Mouse (Mus musculus): Measurements from ENCODE around the gene Gm10282. TPM values are rescaled to one million over a fixed set of nuclear protein-coding genes. Genes with fewer than 3 reads are reported as not detected.

Gene Gm10282
- polyA plus RNA-seq (2015; fragmentation: Nextera tagmentation; extraction: Ambion mirVana), result 19.2 and 30.6 TPM in 2 replicates

- 72% methylated on average over 15 of the region's 16 CpGs for WGBS
- no peak for ATAC-seq (ENCODE audit: insufficient read depth, low FRiP score)
Measured at GRCm38 (mm10) chr8:72305210-72305905, at the start of gene Gm10282. Gene Gm10282 (minus strand): TSS chr8:72305260.

DNA sequence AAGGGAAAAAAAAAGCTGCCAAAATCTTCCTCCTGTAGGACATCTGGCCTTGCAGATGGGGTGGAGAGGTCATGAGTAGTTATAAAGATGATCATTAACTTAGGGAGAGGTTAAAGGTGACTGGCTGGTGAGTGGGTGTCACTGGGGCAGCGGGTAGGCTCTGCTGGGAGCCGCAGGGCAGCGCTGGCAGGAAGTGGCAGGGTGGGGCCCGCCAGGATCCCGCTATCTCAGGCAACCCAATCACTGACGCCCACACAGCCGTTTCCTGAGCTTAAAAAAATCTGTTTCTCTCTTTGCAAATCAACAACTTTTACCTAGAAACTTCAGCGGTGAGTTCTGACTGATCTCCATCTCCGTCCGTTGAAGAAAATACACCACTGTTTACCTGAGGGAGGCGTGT lies 49.2 kb upstream of the Gm10282 start:
- H3K27me3 ChIP-seq (ENCODE audit: control insufficient read depth, insufficient read depth, low read length), result no peaks in the 10 kb centered on the region
- H3K36me3 ChIP-seq (ENCODE audit: control insufficient read depth, insufficient read depth, low read length), result no peaks in the 10 kb centered on the region; the same call in 1 of the 2 replicates
- no peak for ATAC-seq (ENCODE audit: insufficient read depth, low FRiP score)
- no peaks in the 10 kb centered on the region; the same call in 1 of the 2 replicates for H3K4me1 ChIP-seq (ENCODE audit: control insufficient read depth, insufficient read depth, low read length)
- no peak overlapping the region for H3K4me2 ChIP-seq (ENCODE audit: low read depth, low read length)
- H3K4me3 ChIP-seq (replicated peaks; ENCODE audit: low read length), result no peak overlapping the region
- 66% methylated on average over 11 of the region's 11 CpGs for WGBS
- no peak overlapping the region for H3K27ac ChIP-seq (ENCODE audit: low read length)
- H3K9me3 ChIP-seq (replicated peaks; ENCODE audit: control insufficient read depth, low read length), result no peaks in the 10 kb centered on the region
- H3K9ac ChIP-seq (ENCODE audit: low read length), result no peak overlapping the region

More at GRCm38 (mm10) chr8:72305210-72305905, at the start of gene Gm10282:
- Histone ChIP-seq H3K27me3 (ENCODE audit: control insufficient read depth, insufficient read depth, low read length) (peaks cover 2% of the 10 kb centered on the region; the same call in 1 of the 2 replicates), H3K27ac (ENCODE audit: low read length) (no peak within 1 kb of the TSS), H3K9me3 (replicated peaks; ENCODE audit: control insufficient read depth, low read length) (no peaks in the 10 kb centered on the region), H3K36me3 (ENCODE audit: control insufficient read depth, insufficient read depth, low read length) (no peaks in the 10 kb centered on the region), H3K9ac (ENCODE audit: low read length) (no peak within 1 kb of the TSS), H3K4me1 (ENCODE audit: control insufficient read depth, insufficient read depth, low read length) (peaks cover 3% of the 10 kb centered on the region; the same call in 1 of the 2 replicates), H3K4me2 (ENCODE audit: low read depth, low read length) (no peak within 1 kb of the TSS), H3K4me3 (replicated peaks; ENCODE audit: low read length) (no peak within 1 kb of the TSS)

DNA sequence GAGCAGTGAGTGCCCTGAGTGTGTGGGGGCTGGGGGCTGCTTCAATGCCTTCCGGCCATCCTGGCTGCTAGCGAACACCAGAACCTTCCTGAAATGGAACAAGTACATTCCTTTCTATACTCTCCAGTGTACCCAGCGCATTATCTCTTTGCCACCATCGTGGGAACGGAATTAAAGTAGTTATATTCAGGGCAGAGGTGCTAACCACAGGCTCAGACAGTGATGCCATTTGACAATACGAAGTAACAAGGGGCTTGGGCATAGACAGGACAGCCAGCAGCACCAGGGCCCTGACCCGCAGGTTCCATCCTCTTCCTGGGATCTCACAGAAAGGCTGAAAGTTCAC lies 48.6 kb upstream of the Gm10282 start:
- no peak for ATAC-seq (ENCODE audit: insufficient read depth, low FRiP score)

GRCm38 (mm10) chr8:72352951-72353699 lies 48.1 kb upstream of the Gm10282 start:
- no peaks in the 10 kb centered on the region; the same call in 1 of the 2 replicates for H3K4me1 ChIP-seq (ENCODE audit: control insufficient read depth, insufficient read depth, low read length)
- no peak overlapping the region for H3K9ac ChIP-seq (ENCODE audit: low read length)
- H3K36me3 ChIP-seq (ENCODE audit: control insufficient read depth, insufficient read depth, low read length), result no peaks in the 10 kb centered on the region; the same call in 1 of the 2 replicates
- H3K4me3 ChIP-seq (replicated peaks; ENCODE audit: low read length), result no peak overlapping the region
- H3K27ac ChIP-seq (ENCODE audit: low read length), result no peak overlapping the region
- no peaks in the 10 kb centered on the region for H3K9me3 ChIP-seq (replicated peaks; ENCODE audit: control insufficient read depth, low read length)
- peak; percentile 26; the same call in 1 of the 2 replicates for ATAC-seq (ENCODE audit: insufficient read depth, low FRiP score)
- no peak overlapping the region for H3K4me2 ChIP-seq (ENCODE audit: low read depth, low read length)
- no peaks in the 10 kb centered on the region for H3K27me3 ChIP-seq (ENCODE audit: control insufficient read depth, insufficient read depth, low read length)
- whole genome bisulfite sequencing, result 74% methylated on average over 8 of the region's 8 CpGs

More for the DNA sequence above, 48.6 kb upstream of the Gm10282 start:
- H3K9me3 ChIP-seq (replicated peaks; ENCODE audit: control insufficient read depth, low read length), result no peaks in the 10 kb centered on the region
- H3K36me3 ChIP-seq (ENCODE audit: control insufficient read depth, insufficient read depth, low read length), result no peaks in the 10 kb centered on the region; the same call in 1 of the 2 replicates
- H3K4me3 ChIP-seq (replicated peaks; ENCODE audit: low read length), result no peak overlapping the region
- H3K4me1 ChIP-seq (ENCODE audit: control insufficient read depth, insufficient read depth, low read length), result no peaks in the 10 kb centered on the region; the same call in 1 of the 2 replicates
- H3K9ac ChIP-seq (ENCODE audit: low read length), result no peak overlapping the region
- no peaks in the 10 kb centered on the region for H3K27me3 ChIP-seq (ENCODE audit: control insufficient read depth, insufficient read depth, low read length)
- H3K4me2 ChIP-seq (ENCODE audit: low read depth, low read length), result no peak overlapping the region
- no peak overlapping the region for H3K27ac ChIP-seq (ENCODE audit: low read length)
- WGBS, result 88% methylated on average over 7 of the region's 7 CpGs

DNA sequence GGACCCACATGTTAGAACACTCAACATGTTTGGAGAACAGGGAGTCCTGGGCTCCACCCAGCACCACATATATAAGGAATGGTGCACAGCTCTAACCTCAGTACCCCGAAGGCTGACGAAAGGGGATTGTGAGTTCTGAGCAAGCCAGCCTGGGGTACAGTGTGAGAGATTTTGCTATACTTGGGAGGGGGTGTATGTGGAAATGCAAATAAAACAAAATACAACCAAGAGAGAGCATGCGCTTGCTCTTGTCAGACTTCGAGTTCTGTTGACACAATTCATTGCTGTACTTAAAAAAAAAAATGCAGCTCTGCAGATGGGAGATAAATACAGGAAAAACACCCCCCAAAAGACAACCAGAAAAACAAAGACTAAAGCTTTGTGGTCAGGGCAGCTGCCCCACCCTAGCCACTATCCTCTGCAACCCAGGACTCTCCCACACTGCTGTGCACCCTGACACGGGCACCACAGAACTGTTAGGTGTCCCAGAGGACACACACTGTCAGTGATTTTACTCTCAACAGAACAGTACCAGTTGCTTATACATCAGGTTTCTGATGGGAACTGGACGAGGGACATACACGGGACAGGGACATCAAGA lies 46.4 kb upstream of the Gm10282 start:
- Histone ChIP-seq H3K27ac (ENCODE audit: low read length) (no peak overlapping the region), H3K4me1 (ENCODE audit: control insufficient read depth, insufficient read depth, low read length) (no peaks in the 10 kb centered on the region; the same call in 1 of the 2 replicates), H3K36me3 (ENCODE audit: control insufficient read depth, insufficient read depth, low read length) (no peaks in the 10 kb centered on the region; the same call in 1 of the 2 replicates), H3K4me3 (replicated peaks; ENCODE audit: low read length) (no peak overlapping the region), H3K27me3 (ENCODE audit: control insufficient read depth, insufficient read depth, low read length) (no peaks in the 10 kb centered on the region), H3K9me3 (replicated peaks; ENCODE audit: control insufficient read depth, low read length) (no peaks in the 10 kb centered on the region), H3K4me2 (ENCODE audit: low read depth, low read length) (no peak overlapping the region), H3K9ac (ENCODE audit: low read length) (no peak overlapping the region)
- ATAC-seq (ENCODE audit: insufficient read depth, low FRiP score), result no peak
- 85% methylated on average over 7 of the region's 7 CpGs for WGBS

DNA sequence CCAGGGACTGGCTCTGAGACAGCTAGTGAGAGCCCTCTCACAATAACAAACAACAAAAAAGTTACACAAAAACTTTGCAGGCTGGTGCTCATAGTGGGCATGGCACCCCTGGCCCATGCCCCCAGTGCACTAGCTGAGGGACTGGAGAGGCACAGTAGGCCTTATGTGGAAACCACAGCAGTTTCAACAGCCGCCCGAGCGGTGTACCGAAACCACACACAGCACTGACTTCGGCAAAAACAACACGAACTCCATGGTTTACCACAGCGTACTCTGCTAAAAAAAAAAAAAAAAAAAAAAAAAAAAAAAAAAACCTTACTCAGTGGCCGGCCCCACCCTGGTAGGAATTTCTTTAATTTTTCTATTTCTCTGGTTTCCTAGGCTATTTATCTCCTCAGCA lies 45.7 kb upstream of the Gm10282 start:
- Histone ChIP-seq H3K9me3 (replicated peaks; ENCODE audit: control insufficient read depth, low read length) (no peaks in the 10 kb centered on the region), H3K4me3 (replicated peaks; ENCODE audit: low read length) (no peak overlapping the region), H3K9ac (ENCODE audit: low read length) (no peak overlapping the region), H3K27me3 (ENCODE audit: control insufficient read depth, insufficient read depth, low read length) (no peaks in the 10 kb centered on the region), H3K36me3 (ENCODE audit: control insufficient read depth, insufficient read depth, low read length) (no peaks in the 10 kb centered on the region; the same call in 1 of the 2 replicates), H3K27ac (ENCODE audit: low read length) (no peak overlapping the region), H3K4me2 (ENCODE audit: low read depth, low read length) (no peak overlapping the region), H3K4me1 (ENCODE audit: control insufficient read depth, insufficient read depth, low read length) (no peaks in the 10 kb centered on the region; the same call in 1 of the 2 replicates)
- ATAC-seq (ENCODE audit: insufficient read depth, low FRiP score), result no peak
- 88% methylated on average over 8 of the region's 8 CpGs for WGBS

- Histone ChIP-seq H3K9ac (ENCODE audit: low read length) (no peak overlapping the region), H3K27ac (ENCODE audit: low read length) (no peak overlapping the region), H3K4me2 (ENCODE audit: low read depth, low read length) (no peak overlapping the region), H3K36me3 (ENCODE audit: control insufficient read depth, insufficient read depth, low read length) (no peaks in the 10 kb centered on the region), H3K4me1 (ENCODE audit: control insufficient read depth, insufficient read depth, low read length) (no peaks in the 10 kb centered on the region; the same call in 1 of the 2 replicates), H3K9me3 (replicated peaks; ENCODE audit: control insufficient read depth, low read length) (no peaks in the 10 kb centered on the region), H3K27me3 (ENCODE audit: control insufficient read depth, insufficient read depth, low read length) (no peaks in the 10 kb centered on the region), H3K4me3 (replicated peaks; ENCODE audit: low read length) (no peak overlapping the region)
- no peak for ATAC-seq (ENCODE audit: insufficient read depth, low FRiP score)
- WGBS, result 82% methylated on average over 9 of the region's 9 CpGs
Measured at GRCm38 (mm10) chr8:72349838-72350237, 44.8 kb upstream of the Gm10282 start.

- no peaks in the 10 kb centered on the region; the same call in 1 of the 2 replicates for H3K4me1 ChIP-seq (ENCODE audit: control insufficient read depth, insufficient read depth, low read length)
- H3K4me3 ChIP-seq (replicated peaks; ENCODE audit: low read length), result no peak overlapping the region
- no peak for ATAC-seq (ENCODE audit: insufficient read depth, low FRiP score)
- no peaks in the 10 kb centered on the region for H3K36me3 ChIP-seq (ENCODE audit: control insufficient read depth, insufficient read depth, low read length)
- H3K27me3 ChIP-seq (ENCODE audit: control insufficient read depth, insufficient read depth, low read length), result no peaks in the 10 kb centered on the region
- 73% methylated on average over 1 of the region's 1 CpGs for WGBS
- H3K9me3 ChIP-seq (replicated peaks; ENCODE audit: control insufficient read depth, low read length), result no peaks in the 10 kb centered on the region
- no peak overlapping the region for H3K27ac ChIP-seq (ENCODE audit: low read length)
- H3K9ac ChIP-seq (ENCODE audit: low read length), result no peak overlapping the region
- no peak overlapping the region for H3K4me2 ChIP-seq (ENCODE audit: low read depth, low read length)
Measured at GRCm38 (mm10) chr8:72348956-72349355, 43.9 kb upstream of the Gm10282 start.

GRCm38 (mm10) chr8:72348114-72348513 lies 43.1 kb upstream of the Gm10282 start:
- no peak overlapping the region for H3K9ac ChIP-seq (ENCODE audit: low read length)
- WGBS, result 93% methylated on average over 2 of the region's 2 CpGs
- H3K9me3 ChIP-seq (replicated peaks; ENCODE audit: control insufficient read depth, low read length), result no peaks in the 10 kb centered on the region
- H3K4me3 ChIP-seq (replicated peaks; ENCODE audit: low read length), result no peak overlapping the region
- no peak overlapping the region for H3K4me2 ChIP-seq (ENCODE audit: low read depth, low read length)
- no peak overlapping the region for H3K27ac ChIP-seq (ENCODE audit: low read length)
- H3K36me3 ChIP-seq (ENCODE audit: control insufficient read depth, insufficient read depth, low read length), result no peaks in the 10 kb centered on the region
- ATAC-seq (ENCODE audit: insufficient read depth, low FRiP score), result no peak
- no peaks in the 10 kb centered on the region for H3K4me1 ChIP-seq (ENCODE audit: control insufficient read depth, insufficient read depth, low read length)
- no peaks in the 10 kb centered on the region for H3K27me3 ChIP-seq (ENCODE audit: control insufficient read depth, insufficient read depth, low read length)

Measured in stomach, embryonic 16.5 days (tissue).